Mouse (Mus musculus) lung, postnatal 0 days (tissue): ENCODE data around the gene Dennd1a.

ENCODE experiments used
- CTCF ChIP-seq: IDR thresholded peaks from 2 replicates; pipeline ENCODE4 v1.5.1; 2016; ENCODE audit warnings: antibody characterized with exemption, mild to moderate bottlenecking
- EP300 ChIP-seq: IDR thresholded peaks from 2 replicates; pipeline ENCODE4 v1.6.1; 2016; ENCODE audit warnings: antibody characterized with exemption, mild to moderate bottlenecking, control low read depth

DNA sequence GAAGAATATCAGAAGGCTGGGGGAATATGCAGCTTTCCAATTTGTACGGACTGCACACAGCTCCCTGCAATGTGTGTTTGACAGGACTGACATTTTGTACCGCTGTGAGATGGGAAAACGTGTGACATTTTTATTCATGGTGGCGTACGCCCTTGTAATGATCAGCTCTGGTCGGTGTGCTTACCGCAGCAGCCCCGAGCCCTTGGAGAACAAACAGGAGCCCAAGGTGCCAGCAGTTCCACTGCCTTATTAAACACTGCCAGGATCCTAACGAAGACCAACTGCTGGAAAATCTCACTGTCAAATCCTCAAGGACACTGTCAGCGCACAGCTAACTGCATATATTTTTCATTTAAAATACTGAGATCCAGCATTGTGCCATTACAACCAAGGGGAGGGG is 454.9 kb downstream of the Dennd1a start:
- TF ChIP-seq CTCF, result no peak
- no peak for TF ChIP-seq EP300
